Mouse (Mus musculus) heart, adult 2 months (tissue): ENCODE measurements at regions not wholly inside any gene's neighbourhood (a gene's known extent, or its start where the extent isn't known, plus 50 kb on each side); places are given as distances from the start of the nearest gene placed in this dataset.

Experiments used
- DNase-seq, 2 experiments: peaks; one replicate each; pipeline ENCODE4 v3.0.0; 2021
- H3K27ac ChIP-seq: fragments of 200-600 bp; 2 replicates; pipeline ENCODE4 v1.8.1; 2022
- H3K27me3 ChIP-seq: fragments of 200-500 bp; 2 replicates; pipeline ENCODE4 v1.6.1; 2012; ENCODE audit warnings: mild to moderate bottlenecking, low read length, inconsistent platforms, mixed read lengths; ENCODE audit not compliant: control insufficient read depth, insufficient read depth
- H3K36me3 ChIP-seq: fragments of 200-500 bp; 2 replicates; pipeline ENCODE4 v1.6.1; 2012; ENCODE audit warnings: low read length, inconsistent platforms; ENCODE audit not compliant: control insufficient read depth, insufficient read depth
- H3K4me1 ChIP-seq: fragments of 200-500 bp; 2 replicates; pipeline ENCODE4 v1.6.1; 2011; ENCODE audit warnings: low read length; ENCODE audit not compliant: control insufficient read depth, insufficient read depth
- H3K4me3 ChIP-seq: fragments of 200-600 bp; 2 replicates; pipeline ENCODE4 v1.8.1; 2022
- H3K79me2 ChIP-seq: fragments of 200-500 bp; replicated peaks from 2 replicates; pipeline ENCODE4 v1.6.1; 2012; ENCODE audit warnings: mild to moderate bottlenecking, inconsistent platforms, low read length, moderate library complexity, mixed read lengths; ENCODE audit not compliant: control insufficient read depth, insufficient read depth
- H3K9ac ChIP-seq: fragments of 200-500 bp; 2 replicates; pipeline ENCODE4 v1.6.1; 2012; ENCODE audit warnings: low read depth, mild to moderate bottlenecking, control low read depth, inconsistent platforms, low read length, mixed read lengths
- CTCF ChIP-seq: fragments of 200-600 bp; IDR thresholded peaks from 2 replicates; pipeline ENCODE4 v1.8.1; 2022; ENCODE audit warnings: antibody characterized with exemption, mild to moderate bottlenecking, moderate library complexity
- EP300 ChIP-seq: fragments of 200-500 bp; IDR thresholded peaks from 2 replicates; pipeline ENCODE4 v1.6.1; 2011; ENCODE audit warnings: low read depth, low read length, control low read depth; ENCODE audit not compliant: insufficient read depth
- POLR2A ChIP-seq: fragments of 200-500 bp; IDR thresholded peaks from 2 replicates; pipeline ENCODE4 v1.6.1; 2011; ENCODE audit warnings: mild to moderate bottlenecking, low read depth, low read length, control low read depth; ENCODE audit not compliant: insufficient read depth
- WGBS: fragments of 180-500 bp; shearing (Covaris S2); methylation state at CpG from one replicate; pipeline ENCODE4 v1.1.7; 2018; 5-methylcytosine and 5-hydroxymethylcytosine counted together
- intact Hi-C: fragments of 180-260 bp; cut with DNase I; formaldehyde crosslinking; loops from one replicate; pipeline ENCODE4 v1.15.1; 2025

- no peak for DNase-seq
- Histone ChIP-seq H3K27ac (no peak overlapping the region), H3K9ac (no peak overlapping the region), H3K4me1 (no peaks in the 10 kb centered on the region), H3K4me3 (no peak overlapping the region), H3K27me3 (no peaks in the 10 kb centered on the region), H3K79me2 (no peaks in the 10 kb centered on the region), H3K36me3 (no peaks in the 10 kb centered on the region)
- 89% methylated on average over 4 of the region's 4 CpGs for WGBS
- intact Hi-C loops, result no loop called here
- TF ChIP-seq CTCF (no peak), EP300 (no peak), POLR2A (no peak)
Measured at GRCm38 (mm10) chr15:5561783-5562182, 317.8 kb upstream of the Ptger4 start.

GRCm38 (mm10) chr15:5574366-5574765, 330.4 kb upstream of the Ptger4 start:
- no peak for TF ChIP-seq CTCF
- TF ChIP-seq EP300, result no peak
- TF ChIP-seq POLR2A, result no peak
- intact Hi-C loops, result no loop called here
- no peak for DNase-seq
- no peak overlapping the region for H3K4me3 ChIP-seq
- no peaks in the 10 kb centered on the region for H3K27me3 ChIP-seq
- H3K27ac ChIP-seq, result no peak overlapping the region
- H3K4me1 ChIP-seq, result no peaks in the 10 kb centered on the region
- no peaks in the 10 kb centered on the region for H3K36me3 ChIP-seq
- H3K79me2 ChIP-seq, result no peaks in the 10 kb centered on the region
- no peak overlapping the region for H3K9ac ChIP-seq

- Histone ChIP-seq H3K27me3 (no peaks in the 10 kb centered on the region), H3K79me2 (no peaks in the 10 kb centered on the region), H3K4me1 (no peaks in the 10 kb centered on the region), H3K27ac (no peak overlapping the region), H3K9ac (no peak overlapping the region), H3K4me3 (no peak overlapping the region), H3K36me3 (no peaks in the 10 kb centered on the region)
- intact Hi-C loops, result no loop called here
- WGBS, result 53% methylated on average over 2 of the region's 2 CpGs
- no peak for DNase-seq
- no peak for TF ChIP-seq CTCF
- TF ChIP-seq POLR2A, result no peak
- TF ChIP-seq EP300, result no peak
Measured at GRCm38 (mm10) chr15:5579559-5579958, 335.6 kb upstream of the Ptger4 start.

GRCm38 (mm10) chr15:5580416-5580815, 336.4 kb upstream of the Ptger4 start:
- no peaks in the 10 kb centered on the region for H3K27me3 ChIP-seq
- WGBS, result 98% methylated on average over 4 of the region's 4 CpGs
- no peaks in the 10 kb centered on the region for H3K4me1 ChIP-seq
- H3K79me2 ChIP-seq, result no peaks in the 10 kb centered on the region
- no peaks in the 10 kb centered on the region for H3K36me3 ChIP-seq
- TF ChIP-seq EP300 (no peak), CTCF (no peak), POLR2A (no peak)
- DNase-seq, result no peak
- no peak overlapping the region for H3K4me3 ChIP-seq
- intact Hi-C loops, result no loop called here
- H3K27ac ChIP-seq, result no peak overlapping the region
- H3K9ac ChIP-seq, result no peak overlapping the region

- H3K9ac ChIP-seq, result no peak overlapping the region
- no peak for TF ChIP-seq CTCF
- TF ChIP-seq EP300, result no peak
- no peak for TF ChIP-seq POLR2A
- intact Hi-C loops, result no loop called here
Measured at GRCm38 (mm10) chr15:5584381-5584780, 340.4 kb upstream of the Ptger4 start.

GRCm38 (mm10) chr15:5604732-5605266, 360.8 kb upstream of the Ptger4 start:
- H3K27me3 ChIP-seq, result no peaks in the 10 kb centered on the region

More at GRCm38 (mm10) chr15:5584381-5584780, 340.4 kb upstream of the Ptger4 start:
- Histone ChIP-seq H3K27ac (no peak overlapping the region), H3K79me2 (no peaks in the 10 kb centered on the region), H3K4me3 (no peak overlapping the region), H3K27me3 (no peaks in the 10 kb centered on the region), H3K36me3 (no peaks in the 10 kb centered on the region), H3K4me1 (no peaks in the 10 kb centered on the region)
- DNase-seq, result no peak
- WGBS, result 68% methylated on average over 2 of the region's 2 CpGs

More at GRCm38 (mm10) chr15:5604732-5605266, 360.8 kb upstream of the Ptger4 start:
- H3K4me3 ChIP-seq, result no peak overlapping the region
- 54% methylated on average over 4 of the region's 4 CpGs for WGBS
- TF ChIP-seq POLR2A (no peak), CTCF (no peak), EP300 (no peak)
- H3K4me1 ChIP-seq, result no peaks in the 10 kb centered on the region
- intact Hi-C loops, result no loop called here
- no peaks in the 10 kb centered on the region; the same call in 1 of the 2 replicates for H3K36me3 ChIP-seq
- no peaks in the 10 kb centered on the region for H3K79me2 ChIP-seq
- no peak for DNase-seq
- no peak overlapping the region for H3K27ac ChIP-seq
- no peak overlapping the region for H3K9ac ChIP-seq
